Mouse (Mus musculus) macrophage (primary cell): ENCODE measurements around the gene 2810408A11Rik. TPM values are rescaled to one million over a fixed set of nuclear protein-coding genes. Genes with fewer than 3 reads are reported as not detected.

ENCODE experiments used
- H3K27ac ChIP-seq: fragments of 350-480 bp; formaldehyde crosslinking; 2 replicates; pipeline ENCODE4 v1.9.0; 2021
- H3K36me3 ChIP-seq: fragments of 350-480 bp; formaldehyde crosslinking; 2 replicates; pipeline ENCODE4 v1.9.0; 2021; ENCODE audit errors: inconsistent target
- H3K4me3 ChIP-seq: fragments of 350-480 bp; formaldehyde crosslinking; 2 replicates; pipeline ENCODE4 v1.9.0; 2021; ENCODE audit errors: inconsistent target
- H3K79me2 ChIP-seq: fragments of 350-480 bp; formaldehyde crosslinking; 2 replicates; pipeline ENCODE4 v1.9.0; 2021; ENCODE audit errors: inconsistent target
- WGBS: methylation state at CpG from one replicate; pipeline ENCODE4 v1.1.7; 2026; ENCODE audit warnings: inconsistent platforms; ENCODE audit not compliant: missing documents; 5-methylcytosine and 5-hydroxymethylcytosine counted together
- polyA plus RNA-seq: library from polyadenylated mRNA; stranded (reverse); fragments of 250-400 nt; gene quantifications from 3 replicates; pipeline ENCODE4 v1.2.4, GENCODE M21; 2018; ENCODE audit warnings: inconsistent platforms
- total RNA-seq, 78 experiments: library from RNA; depleted of rRNA; stranded (reverse); fragments of 250-400 nt; gene quantifications; 1 replicate in 9 of 78; 2 replicates in 24 of 78; 3 replicates in 43 of 78; 4 replicates in 2 of 78; pipeline ENCODE4 v1.2.4; 2018; ENCODE audit warnings: inconsistent platforms in 56 of 78

The 2810408A11Rik gene
- total RNA-seq (2018; cell fraction: chromatin; rRNA removed) = 1 to 10 TPM in 2 of 26 experiments, under 1 TPM in 1, not detected in 23; 0.55 to 1.3 (median 1.2) TPM
- total RNA-seq (2018; cell fraction: cytosol; rRNA removed) = under 1 TPM in 8 of 26 experiments, not detected in 18; 0.05 to 0.19 (median 0.11) TPM
- total RNA-seq (2018; cell fraction: nucleus; rRNA removed) = 1 to 10 TPM in 1 of 26 experiments, not detected in 25; 1.1 TPM
- not detected in 3 replicates for polyA plus RNA-seq

- Histone ChIP-seq H3K79me2 (no peaks in the 10 kb centered on the region; the same call in 1 of the 2 replicates), H3K27ac (peak within 1 kb of the TSS; percentile 87), H3K4me3 (peak within 1 kb of the TSS; percentile 69), H3K36me3 (peaks cover 22% of the 10 kb centered on the region)
- WGBS = under 1% methylated on average over 38 of the region's 38 CpGs
Observed at GRCm38 (mm10) chr11:69900471-69901405, at the start of gene 2810408A11Rik, which contains the start of gene Neurl4. TSS of gene 2810408A11Rik (minus strand) at chr11:69900987. TSS of gene Neurl4 (plus strand) at chr11:69901072.

- Histone ChIP-seq H3K36me3 (no peaks in the 10 kb centered on the region), H3K79me2 (no peaks in the 10 kb centered on the region), H3K4me3 (peak overlapping the region; percentile 1; the same call in 1 of the 2 replicates), H3K27ac (no peak overlapping the region)
- WGBS = 2% methylated on average over 13 of the region's 14 CpGs
Observed at GRCm38 (mm10) chr11:69948763-69949150, 48.0 kb upstream of the 2810408A11Rik start.

GRCm38 (mm10) chr11:69948066-69948762 lies 47.4 kb upstream of the 2810408A11Rik start, which contains the start of gene Slc2a4:
TSS of gene Slc2a4 (minus strand) at chr11:69948188.
- Histone ChIP-seq H3K79me2 (no peaks in the 10 kb centered on the region), H3K36me3 (no peaks in the 10 kb centered on the region), H3K27ac (no peak within 1 kb of the TSS), H3K4me3 (peak within 1 kb of the TSS; percentile 1; the same call in 1 of the 2 replicates)
- WGBS = 2% methylated on average over 29 of the region's 34 CpGs

- Histone ChIP-seq H3K36me3 (no peaks in the 10 kb centered on the region), H3K79me2 (no peaks in the 10 kb centered on the region), H3K4me3 (no peak overlapping the region), H3K27ac (no peak overlapping the region)
- WGBS = 29% methylated on average over 29 of the region's 29 CpGs
Observed at GRCm38 (mm10) chr11:69947337-69948065, 46.7 kb upstream of the 2810408A11Rik start.

GRCm38 (mm10) chr11:69945997-69946891 lies 45.5 kb upstream of the 2810408A11Rik start:
- no peaks in the 10 kb centered on the region for H3K79me2 ChIP-seq
- H3K4me3 ChIP-seq = no peak overlapping the region
- 88% methylated on average over 18 of the region's 18 CpGs for WGBS
- H3K27ac ChIP-seq = no peak overlapping the region
- no peaks in the 10 kb centered on the region for H3K36me3 ChIP-seq

- Histone ChIP-seq H3K4me3 (no peak overlapping the region), H3K79me2 (no peaks in the 10 kb centered on the region), H3K27ac (no peak overlapping the region), H3K36me3 (no peaks in the 10 kb centered on the region)
- 92% methylated on average over 13 of the region's 13 CpGs for WGBS
Observed at GRCm38 (mm10) chr11:69945216-69945615, 44.4 kb upstream of the 2810408A11Rik start.

- Histone ChIP-seq H3K4me3 (no peak overlapping the region), H3K27ac (no peak overlapping the region), H3K36me3 (no peaks in the 10 kb centered on the region), H3K79me2 (no peaks in the 10 kb centered on the region)
- 95% methylated on average over 4 of the region's 4 CpGs for WGBS
Observed at GRCm38 (mm10) chr11:69940962-69941361, 40.2 kb upstream of the 2810408A11Rik start.

GRCm38 (mm10) chr11:69939731-69940130 lies 38.9 kb upstream of the 2810408A11Rik start:
- 92% methylated on average over 17 of the region's 17 CpGs for WGBS
- no peaks in the 10 kb centered on the region for H3K79me2 ChIP-seq
- no peaks in the 10 kb centered on the region for H3K36me3 ChIP-seq
- H3K4me3 ChIP-seq = no peak overlapping the region
- H3K27ac ChIP-seq = no peak overlapping the region

- Histone ChIP-seq H3K27ac (no peak overlapping the region), H3K36me3 (no peaks in the 10 kb centered on the region), H3K79me2 (no peaks in the 10 kb centered on the region), H3K4me3 (no peak overlapping the region)
- 83% methylated on average over 5 of the region's 5 CpGs for WGBS
Observed at GRCm38 (mm10) chr11:69939181-69939580, 38.4 kb upstream of the 2810408A11Rik start.

- no peaks in the 10 kb centered on the region for H3K79me2 ChIP-seq
- 80% methylated on average over 9 of the region's 9 CpGs for WGBS
Observed at GRCm38 (mm10) chr11:69938401-69938979, 37.7 kb upstream of the 2810408A11Rik start.

GRCm38 (mm10) chr11:69937834-69938233 lies 37.0 kb upstream of the 2810408A11Rik start:
- 77% methylated on average over 5 of the region's 5 CpGs for WGBS
- Histone ChIP-seq H3K36me3 (no peaks in the 10 kb centered on the region), H3K27ac (no peak overlapping the region), H3K79me2 (no peaks in the 10 kb centered on the region), H3K4me3 (no peak overlapping the region)

More at GRCm38 (mm10) chr11:69938401-69938979, 37.7 kb upstream of the 2810408A11Rik start:
- H3K4me3 ChIP-seq = no peak overlapping the region
- H3K27ac ChIP-seq = no peak overlapping the region
- no peaks in the 10 kb centered on the region for H3K36me3 ChIP-seq

- no peak overlapping the region for H3K4me3 ChIP-seq
- 52% methylated on average over 4 of the region's 4 CpGs for whole genome bisulfite sequencing
- no peaks in the 10 kb centered on the region for H3K79me2 ChIP-seq
- no peaks in the 10 kb centered on the region for H3K36me3 ChIP-seq
- no peak overlapping the region for H3K27ac ChIP-seq
Observed at GRCm38 (mm10) chr11:69937385-69937784, 36.6 kb upstream of the 2810408A11Rik start.
